Mouse (Mus musculus) right cerebral cortex, postnatal 25 days (tissue): ENCODE measurements at regions not wholly inside any gene's neighbourhood (a gene's known extent, or its start where the extent isn't known, plus 50 kb on each side); places are given as distances from the start of the nearest gene placed in this dataset.

ENCODE experiments used
- DNase-seq: peaks from one replicate; pipeline ENCODE4 v3.0.0; 2022

- DNase-seq: no peak
Observed at GRCm38 (mm10) chr10:111695918-111696760, 190.1 kb downstream of the Phlda1 start.

GRCm38 (mm10) chr10:111696987-111697386 is 190.9 kb downstream of the Phlda1 start:
- DNase-seq: no peak

GRCm38 (mm10) chr10:111699557-111700508 is 193.7 kb downstream of the Phlda1 start:
- DNase-seq: no peak

GRCm38 (mm10) chr10:111700570-111700969 is 194.5 kb downstream of the Phlda1 start:
- DNase-seq: no peak

- no peak for DNase-seq
Observed at GRCm38 (mm10) chr10:111701138-111701537, 195.1 kb downstream of the Phlda1 start.

- no peak for DNase-seq
Observed at GRCm38 (mm10) chr10:111702435-111702834, 196.3 kb downstream of the Phlda1 start.

- no peak for DNase-seq
Observed at GRCm38 (mm10) chr10:111703447-111703846, 197.4 kb downstream of the Phlda1 start.

- no peak for DNase-seq
Observed at GRCm38 (mm10) chr10:111711519-111712113, 205.5 kb downstream of the Phlda1 start.

- DNase-seq: no peak
Observed at GRCm38 (mm10) chr10:111712991-111713390, 206.9 kb downstream of the Phlda1 start.

- DNase-seq: no peak
Observed at GRCm38 (mm10) chr10:111713676-111714075, 207.6 kb downstream of the Phlda1 start.

- DNase-seq: no peak
Observed at GRCm38 (mm10) chr10:111715172-111715571, 209.1 kb downstream of the Phlda1 start.

- DNase-seq: no peak
Observed at GRCm38 (mm10) chr10:111719632-111720031, 213.5 kb downstream of the Phlda1 start.

GRCm38 (mm10) chr10:111721068-111721467 is 215.0 kb downstream of the Phlda1 start:
- no peak for DNase-seq

GRCm38 (mm10) chr10:111723885-111724284 is 217.8 kb downstream of the Phlda1 start:
- no peak for DNase-seq

GRCm38 (mm10) chr10:111724574-111725414 is 218.7 kb downstream of the Phlda1 start:
- DNase-seq: no peak

- no peak for DNase-seq
Observed at GRCm38 (mm10) chr10:111736026-111736425, 229.9 kb downstream of the Phlda1 start.

- DNase-seq: no peak
Observed at GRCm38 (mm10) chr10:111739471-111740138, 232.9 kb upstream of the Krr1 start.

- no peak for DNase-seq
Observed at GRCm38 (mm10) chr10:111740586-111741265, 231.7 kb upstream of the Krr1 start.

GRCm38 (mm10) chr10:111741301-111741945 is 231.0 kb upstream of the Krr1 start:
- DNase-seq: no peak

- no peak for DNase-seq
Observed at GRCm38 (mm10) chr10:111743291-111743690, 229.2 kb upstream of the Krr1 start.
